Mouse (Mus musculus): ENCODE data around the gene Ptbp3. TPM values are rescaled to one million over a fixed set of nuclear protein-coding genes. Genes with fewer than 3 reads are reported as not detected.

The Ptbp3 gene
- total RNA-seq, 2 experiments from 2014 or later, result 24.3 to 25.3 TPM

- peak; percentile 47 to 66 for DNase-seq (ENCODE audit: low spot score in 2 of 2)
These were observed 110.9 kb downstream of the Ptbp3 start, which contains the start of gene Susd1 for GRCm38 (mm10) chr4:59437990-59438854. Gene Susd1 (minus strand): TSS chr4:59438633.

- no peak for DNase-seq (ENCODE audit: low spot score in 2 of 2)
These were observed 113.2 kb downstream of the Ptbp3 start for GRCm38 (mm10) chr4:59435951-59436350.

GRCm38 (mm10) chr4:59434039-59434438 lies 115.1 kb downstream of the Ptbp3 start:
- DNase-seq (ENCODE audit: low spot score in 2 of 2), result no peak

- no peak for DNase-seq (ENCODE audit: low spot score in 2 of 2)
These were observed 120.0 kb downstream of the Ptbp3 start for GRCm38 (mm10) chr4:59429128-59429527.

GRCm38 (mm10) chr4:59426429-59426828 lies 122.7 kb downstream of the Ptbp3 start:
- no peak for DNase-seq (ENCODE audit: low spot score in 2 of 2)

GRCm38 (mm10) chr4:59422808-59423207 lies 126.4 kb downstream of the Ptbp3 start:
- DNase-seq (ENCODE audit: low spot score in 2 of 2), result no peak

- DNase-seq (ENCODE audit: low spot score in 2 of 2), result peak in 1 of 2 experiments; percentile 14
These were observed 127.0 kb downstream of the Ptbp3 start for GRCm38 (mm10) chr4:59422025-59422783.

Other genes with a start within 250 kb of the Ptbp3 start
- 1 to 10 TPM; 8.2 to 9.0 TPM for gene Susd1, start 110.7 kb downstream of the Ptbp3 start, total RNA-seq (2021)
- gene Hsdl2, start 32.2 kb upstream of the Ptbp3 start, total RNA-seq (2021), result 10 to 100 TPM; 27.9 to 29.5 TPM
- 10 to 100 TPM; 10.1 TPM for gene E130308A19Rik, start 76.8 kb upstream of the Ptbp3 start, total RNA-seq (2021)